Mouse (Mus musculus): ENCODE data around the gene Cdkn1b. TPM values are rescaled to one million over a fixed set of nuclear protein-coding genes. Genes with fewer than 3 reads are reported as not detected.
A peak's percentile ranks its signal among the peaks of the same experiment; 100 is the strongest.

Cdkn1b gene
- total and polyA plus RNA-seq, 3 experiments = 15.0 to 42.0 (median 35.9) TPM

DNA sequence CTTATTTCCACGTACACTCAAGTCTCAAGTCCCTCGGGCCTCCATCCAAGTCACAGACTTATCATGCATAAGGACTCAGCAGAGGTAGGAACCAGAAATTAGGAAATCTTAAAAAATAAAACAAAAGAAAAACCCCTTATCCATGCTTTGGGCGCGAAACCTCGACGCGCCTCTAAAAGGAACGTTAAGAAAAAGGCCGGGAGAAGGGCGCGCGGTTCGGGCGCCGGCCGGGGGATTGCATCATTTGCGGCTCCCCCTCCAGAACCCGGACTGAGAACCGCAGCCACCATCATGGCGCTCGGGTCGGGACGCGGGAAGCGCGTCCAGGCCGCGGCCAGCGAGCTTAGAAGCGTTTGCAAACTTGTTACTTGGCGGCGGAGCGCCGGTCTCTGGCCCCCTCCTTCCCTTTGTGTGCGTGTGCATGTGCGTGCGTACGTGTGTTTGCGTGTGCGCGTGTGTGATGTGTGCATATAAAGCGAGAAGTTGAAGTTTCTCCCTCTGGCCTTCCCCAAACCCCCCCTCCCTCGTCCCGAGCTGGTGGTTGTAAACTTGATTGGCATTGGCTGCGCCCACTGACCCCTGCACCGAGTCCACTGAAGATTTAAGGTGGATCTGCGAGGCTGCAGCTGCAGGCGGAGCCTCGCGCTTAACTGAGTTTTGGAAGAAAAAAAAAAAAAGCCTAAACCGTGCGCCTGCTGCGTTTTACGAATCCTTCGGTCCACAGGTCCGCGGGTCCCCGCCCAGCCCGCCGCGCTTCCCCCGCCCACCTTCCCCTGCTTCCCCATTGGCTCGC, 8.1 kb downstream of the Cdkn1b start:
- WGBS = under 1% methylated on average over 63 of the region's 63 CpGs
- DNase-seq = peak; percentile 85 to 92
- Histone ChIP-seq H3K9ac (ENCODE audit: low read depth, low read length) (peak overlapping the region; percentile 78), H3K79me2 (replicated peaks; ENCODE audit: control insufficient read depth, insufficient read depth, low read length) (no peaks in the 10 kb centered on the region; the same call in 1 of the 2 replicates), H3K27me3 (ENCODE audit: control insufficient read depth, insufficient read depth, low read length) (no peaks in the 10 kb centered on the region), H3K4me1 (ENCODE audit: control insufficient read depth, insufficient read depth, low read length) (peaks cover 3% of the 10 kb centered on the region), H3K4me3 (peak overlapping the region; percentile 78), H3K36me3 (ENCODE audit: control insufficient read depth, insufficient read depth, low read length) (peaks cover 9% of the 10 kb centered on the region), H3K27ac (peak overlapping the region; percentile 89)
- intact Hi-C loops (cut with DNase I) = loop anchor here (1.0 kb wide), 1 partner anchor 8 kb away; the partner anchor contains the start of gene Cdkn1b
- TF ChIP-seq CTCF (IDR thresholded peaks at IDR 0.05) = no peak
- TF ChIP-seq EP300 (IDR thresholded peaks at IDR 0.05; ENCODE audit: insufficient read depth, low read depth, low read length) = peak; percentile 50; the same call in 1 of the 2 replicates
- peak; percentile 93 for TF ChIP-seq POLR2A (IDR thresholded peaks at IDR 0.05; ENCODE audit: insufficient read depth, low read depth, low read length)

DNA sequence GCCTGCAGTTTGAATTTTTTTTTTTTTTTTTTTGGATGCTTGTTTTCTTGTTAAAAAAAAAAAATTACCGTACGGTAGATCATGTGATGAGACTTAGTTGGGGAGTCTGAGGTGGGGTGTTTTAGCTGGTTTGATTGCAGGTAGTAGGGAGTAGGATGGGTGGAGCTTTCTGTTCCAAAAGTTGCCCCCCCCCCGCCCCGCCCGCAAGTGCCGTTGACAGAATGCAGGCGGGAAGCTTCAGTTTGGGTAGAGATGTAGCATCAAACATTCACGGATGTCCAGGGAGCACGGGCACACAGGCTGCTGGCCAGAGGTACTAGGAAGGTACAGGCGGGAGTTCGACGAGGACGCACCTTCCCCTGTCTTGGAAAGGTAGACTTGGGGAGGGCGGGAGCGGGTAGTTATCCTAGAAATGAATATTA, 8.7 kb downstream of the Cdkn1b start:
- H3K79me2 ChIP-seq (replicated peaks; ENCODE audit: control insufficient read depth, insufficient read depth, low read length) = no peaks in the 10 kb centered on the region
- H3K27me3 ChIP-seq (ENCODE audit: control insufficient read depth, insufficient read depth, low read length) = no peaks in the 10 kb centered on the region
- H3K9ac ChIP-seq (ENCODE audit: low read depth, low read length) = peak overlapping the region; percentile 58
- H3K36me3 ChIP-seq (ENCODE audit: control insufficient read depth, insufficient read depth, low read length) = peaks cover 3% of the 10 kb centered on the region
- peak; percentile 57 to 58 for DNase-seq
- peaks cover 3% of the 10 kb centered on the region for H3K4me1 ChIP-seq (ENCODE audit: control insufficient read depth, insufficient read depth, low read length)
- TF ChIP-seq POLR2A (IDR thresholded peaks at IDR 0.05; ENCODE audit: insufficient read depth, low read depth, low read length) (no peak), EP300 (IDR thresholded peaks at IDR 0.05; ENCODE audit: insufficient read depth, low read depth, low read length) (no peak), CTCF (IDR thresholded peaks at IDR 0.05) (no peak)
- H3K4me3 ChIP-seq = peak overlapping the region; percentile 78
- peak overlapping the region; percentile 89 for H3K27ac ChIP-seq
- intact Hi-C loops (cut with DNase I) = loop anchor here (1.0 kb wide), 1 partner anchor 9 kb away; the partner anchor contains the start of gene Cdkn1b
- WGBS = 2% methylated on average over 15 of the region's 15 CpGs

DNA sequence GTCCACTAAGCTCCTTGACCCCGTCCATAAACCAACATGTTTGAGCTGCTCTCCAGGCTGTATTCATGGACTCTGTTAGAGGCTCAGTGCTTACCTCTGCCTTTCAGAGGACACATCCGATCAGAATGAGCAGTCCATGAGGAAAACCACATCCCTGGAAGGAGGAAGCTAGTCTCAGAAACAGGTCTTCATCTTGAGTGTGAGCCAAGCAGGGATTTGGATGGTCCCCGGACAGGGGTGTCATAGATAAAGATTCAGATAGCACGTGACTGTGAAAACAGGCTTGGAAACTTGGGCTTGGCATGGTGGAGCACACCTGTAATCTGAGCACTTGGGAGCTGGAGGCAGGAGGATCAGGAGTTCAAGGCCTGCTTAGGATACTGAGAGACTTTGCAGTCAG, 9.7 kb downstream of the Cdkn1b start:
- no peak for DNase-seq
- 44% methylated on average over 4 of the region's 4 CpGs for WGBS
- Histone ChIP-seq H3K79me2 (replicated peaks; ENCODE audit: control insufficient read depth, insufficient read depth, low read length) (no peaks in the 10 kb centered on the region), H3K4me3 (no peak overlapping the region), H3K9ac (ENCODE audit: low read depth, low read length) (no peak overlapping the region), H3K36me3 (ENCODE audit: control insufficient read depth, insufficient read depth, low read length) (no peaks in the 10 kb centered on the region; the same call in 1 of the 2 replicates), H3K27ac (no peak overlapping the region), H3K27me3 (ENCODE audit: control insufficient read depth, insufficient read depth, low read length) (no peaks in the 10 kb centered on the region), H3K4me1 (ENCODE audit: control insufficient read depth, insufficient read depth, low read length) (peaks cover 3% of the 10 kb centered on the region)
- intact Hi-C loops (cut with DNase I) = loop anchor here (2.0 kb wide), 1 partner anchor 17 kb away; no protein-coding TSS in a partner anchor
- TF ChIP-seq POLR2A (IDR thresholded peaks at IDR 0.05; ENCODE audit: insufficient read depth, low read depth, low read length) = no peak
- no peak for TF ChIP-seq CTCF (IDR thresholded peaks at IDR 0.05)
- no peak for TF ChIP-seq EP300 (IDR thresholded peaks at IDR 0.05; ENCODE audit: insufficient read depth, low read depth, low read length)

DNA sequence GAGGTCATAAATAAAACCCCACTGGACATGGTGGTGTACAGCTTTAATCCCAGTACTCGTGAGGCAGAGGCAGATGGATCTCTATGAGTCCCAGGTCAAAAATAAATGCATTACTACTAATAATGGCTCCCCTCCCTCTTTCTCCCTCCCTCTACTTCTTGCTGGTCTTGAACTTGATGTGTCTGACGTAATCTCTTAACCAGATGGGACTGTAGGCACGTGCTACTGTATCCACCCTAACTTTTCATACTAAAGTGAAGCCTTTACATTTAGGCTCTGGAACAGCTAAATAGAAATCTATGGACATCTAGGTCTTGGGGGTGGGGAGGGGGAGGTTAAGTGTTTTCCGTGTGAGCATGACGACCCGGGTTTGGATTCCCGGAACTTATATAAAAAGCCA, 10.2 kb downstream of the Cdkn1b start:
- no peaks in the 10 kb centered on the region for H3K79me2 ChIP-seq (replicated peaks; ENCODE audit: control insufficient read depth, insufficient read depth, low read length)
- H3K27ac ChIP-seq = no peak overlapping the region
- peaks cover 3% of the 10 kb centered on the region for H3K4me1 ChIP-seq (ENCODE audit: control insufficient read depth, insufficient read depth, low read length)
- WGBS = 67% methylated on average over 7 of the region's 7 CpGs
- no peak overlapping the region for H3K9ac ChIP-seq (ENCODE audit: low read depth, low read length)
- intact Hi-C loops (cut with DNase I) = loop anchor here (2.0 kb wide), 1 partner anchor 16 kb away; no protein-coding TSS in a partner anchor
- H3K27me3 ChIP-seq (ENCODE audit: control insufficient read depth, insufficient read depth, low read length) = no peaks in the 10 kb centered on the region
- DNase-seq = no peak
- TF ChIP-seq EP300 (IDR thresholded peaks at IDR 0.05; ENCODE audit: insufficient read depth, low read depth, low read length) = no peak
- no peak for TF ChIP-seq POLR2A (IDR thresholded peaks at IDR 0.05; ENCODE audit: insufficient read depth, low read depth, low read length)
- no peak for TF ChIP-seq CTCF (IDR thresholded peaks at IDR 0.05)
- H3K4me3 ChIP-seq = no peak overlapping the region
- no peaks in the 10 kb centered on the region; the same call in 1 of the 2 replicates for H3K36me3 ChIP-seq (ENCODE audit: control insufficient read depth, insufficient read depth, low read length)

DNA sequence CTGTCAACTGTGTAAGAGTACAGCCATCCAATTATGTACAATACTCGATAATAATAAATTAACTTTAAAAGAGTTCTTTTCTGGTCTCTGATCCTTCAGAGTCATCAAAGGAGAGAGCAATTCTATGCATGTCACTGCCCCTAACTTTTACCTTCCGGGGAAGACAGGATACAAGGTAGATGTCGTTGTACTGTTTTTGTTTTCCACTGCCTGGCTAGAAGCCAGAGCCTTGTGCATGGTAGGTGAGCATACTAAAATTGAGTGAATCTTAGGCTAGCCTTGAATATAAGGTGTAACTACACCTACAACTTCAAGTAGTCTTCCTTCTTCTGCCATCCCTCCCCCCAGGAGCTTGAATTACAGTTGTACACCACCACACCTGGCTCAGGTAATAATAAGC, 10.9 kb downstream of the Cdkn1b start:
- Histone ChIP-seq H3K27ac (no peak overlapping the region), H3K9ac (ENCODE audit: low read depth, low read length) (no peak overlapping the region), H3K4me3 (no peak overlapping the region), H3K36me3 (ENCODE audit: control insufficient read depth, insufficient read depth, low read length) (no peaks in the 10 kb centered on the region), H3K4me1 (ENCODE audit: control insufficient read depth, insufficient read depth, low read length) (peaks cover 3% of the 10 kb centered on the region), H3K27me3 (ENCODE audit: control insufficient read depth, insufficient read depth, low read length) (no peaks in the 10 kb centered on the region), H3K79me2 (replicated peaks; ENCODE audit: control insufficient read depth, insufficient read depth, low read length) (no peaks in the 10 kb centered on the region)
- TF ChIP-seq CTCF (IDR thresholded peaks at IDR 0.05) = no peak
- TF ChIP-seq POLR2A (IDR thresholded peaks at IDR 0.05; ENCODE audit: insufficient read depth, low read depth, low read length) = no peak
- TF ChIP-seq EP300 (IDR thresholded peaks at IDR 0.05; ENCODE audit: insufficient read depth, low read depth, low read length) = no peak
- intact Hi-C loops (cut with DNase I) = loop anchor here (2.0 kb wide), 1 partner anchor 16 kb away; no protein-coding TSS in a partner anchor
- DNase-seq = no peak
- WGBS = 52% methylated on average over 3 of the region's 3 CpGs

Measured in heart, adult 2 months (tissue).